29 mouse cellular contexts compared by ENCODE assay signal in the genomic region with DNA sequence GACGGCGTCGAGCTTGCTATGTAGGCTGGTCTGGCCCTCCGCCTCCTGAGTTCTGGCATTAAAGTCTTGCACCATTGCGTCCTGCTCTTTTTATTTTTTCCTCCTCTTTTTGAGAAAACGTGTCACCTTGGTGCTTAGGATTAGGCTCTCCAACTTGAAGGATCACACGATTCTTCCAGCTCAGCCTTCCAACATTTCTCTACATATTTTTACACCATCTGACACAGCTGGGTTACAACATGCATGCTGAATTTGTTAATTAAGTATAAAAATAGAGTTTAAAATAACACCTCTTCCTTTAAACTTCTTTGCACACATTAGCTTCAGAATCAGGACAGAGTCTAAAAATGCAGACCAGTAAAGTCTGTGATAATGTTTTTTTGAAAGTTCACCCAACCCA. TPM values are rescaled to one million over a fixed set of nuclear protein-coding genes. Genes with fewer than 3 reads are reported as not detected.
"Had no signal": no experiment of that assay in that cellular context is flagged by ENCODE, and none has a peak within 500 bp of the region (broad histone marks: within the 10 kb centered on the region; RNA-seq: fewer than 3 reads in every experiment).

No protein-coding gene starts in this region.

- DNase-seq: gastrocnemius, adult 2 months; gastrocnemius, postnatal 10 days; gastrocnemius, postnatal 25 days; heart, adult 18-20 months; heart, postnatal 10 days; heart, postnatal 4 days; kidney, adult 11 months; kidney, adult 8-10 months; kidney, postnatal 10 days; layer of hippocampus, postnatal 36 days; left cerebral cortex, postnatal 4 days had no signal

- H3K4me2 ChIP-seq: heart, embryonic 12.5 days; hindbrain, embryonic 12.5 days; hindbrain, embryonic 14.5 days; limb, embryonic 13.5 days; limb, embryonic 15.5 days; liver, embryonic 12.5 days had no signal

- H3K9me3 ChIP-seq: heart, embryonic 10.5 days; heart, embryonic 12.5 days; hindbrain, embryonic 12.5 days; limb, embryonic 15.5 days; liver, embryonic 12.5 days had no signal

- H3K4me3 ChIP-seq: gastrocnemius, adult 2 months; heart, embryonic 10.5 days; heart, embryonic 12.5 days; hindbrain, embryonic 10.5 days; hindbrain, embryonic 12.5 days; limb, embryonic 13.5 days; limb, embryonic 15.5 days; liver, embryonic 12.5 days had no signal

- H3K27ac ChIP-seq: gastrocnemius, adult 2 months; heart, embryonic 10.5 days; hindbrain, embryonic 10.5 days; hindbrain, embryonic 12.5 days; hindbrain, embryonic 14.5 days; hindbrain, postnatal 0 days; limb, embryonic 13.5 days; limb, embryonic 15.5 days; liver, embryonic 12.5 days; liver, embryonic 14.5 days had no signal

- H3K9ac ChIP-seq: heart, embryonic 12.5 days; hindbrain, embryonic 12.5 days; hindbrain, embryonic 14.5 days; limb, embryonic 13.5 days; limb, embryonic 15.5 days; liver, embryonic 12.5 days; liver, embryonic 14.5 days had no signal

- H3K27me3 ChIP-seq: heart, embryonic 12.5 days; hindbrain, embryonic 12.5 days; limb, embryonic 13.5 days; limb, embryonic 15.5 days; liver, embryonic 12.5 days had no signal

- ATAC-seq: hindbrain, postnatal 0 days; liver, embryonic 12.5 days had no signal

RNA-seq across cellular contexts. Expression of a gene that starts 8.8 kb away (rescaled TPM):
- total RNA-seq: gastrocnemius, adult 2 months; gastrocnemius, postnatal 10 days; gastrocnemius, postnatal 25 days; gastrocnemius, postnatal 4 days; granulocyte monocyte progenitor cell, adult 5-6 weeks; heart, adult 18-20 months; heart, adult 8-10 months; heart, postnatal 10 days; heart, postnatal 25 days; heart, postnatal 4 days; hindbrain, postnatal 0 days; left cerebral cortex, postnatal 10 days; liver, adult 2 months had no signal
- polyA plus RNA-seq: heart, embryonic 12.5 days; hindbrain, embryonic 14.5 days; hindbrain, postnatal 0 days; intestine, embryonic 16.5 days; large intestine, adult 2 months; limb, embryonic 13.5 days; limb, embryonic 15.5 days; liver, adult 2 months had no signal
